In the genomic region with DNA sequence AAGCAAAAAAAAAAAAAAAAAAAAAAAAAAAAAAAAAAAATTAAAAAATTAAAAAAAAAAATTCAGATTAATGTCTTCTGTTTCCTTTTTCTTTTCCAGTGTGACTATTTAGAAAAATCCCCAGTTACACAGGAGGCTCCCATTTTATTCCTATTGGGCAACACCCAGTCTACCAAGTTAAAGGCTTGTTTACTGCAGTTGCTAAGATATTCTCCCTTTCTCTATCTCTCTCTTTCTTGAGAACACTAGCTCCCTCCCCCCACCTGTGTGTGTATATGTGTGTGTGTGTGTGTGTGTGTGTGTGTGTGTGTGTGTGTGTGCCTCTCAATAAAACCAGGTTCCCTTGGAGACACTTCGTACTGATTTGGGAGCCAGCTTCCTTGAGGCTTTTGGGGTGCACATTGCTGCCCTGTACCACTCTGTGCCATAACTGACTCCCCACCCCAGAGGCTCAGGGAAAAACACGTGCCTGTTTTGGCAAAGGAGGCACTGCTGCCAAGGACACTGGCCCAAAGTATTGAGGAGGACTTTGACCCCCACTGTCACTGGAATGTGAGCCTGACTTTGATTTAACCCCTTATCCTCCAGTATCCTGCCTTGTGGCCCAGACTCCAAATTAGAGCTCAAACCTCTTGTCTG, we compare ENCODE assay signal across 10 mouse cellular contexts. TPM values are rescaled to one million over a fixed set of nuclear protein-coding genes. Genes with fewer than 3 reads are reported as not detected.
DNase-seq lines count a peak whose midpoint lies in the region; ATAC-seq and TF ChIP-seq lines count a peak whose summit lies in the region.
"Had no signal": no experiment of that assay in that cellular context is flagged by ENCODE, and none has a peak within 500 bp of the region (broad histone marks: within the 10 kb centered on the region; RNA-seq: fewer than 3 reads in every experiment).

No protein-coding gene starts in this region.

- no peaks in the 10 kb centered on the region for H3K36me3 ChIP-seq in intestine, postnatal 0 days (ENCODE audit: control insufficient read depth, insufficient read depth)
- no peaks in the 10 kb centered on the region for H3K36me3 ChIP-seq in midbrain, postnatal 0 days (ENCODE audit: insufficient read depth, low read length)
- H3K36me3 ChIP-seq: limb, embryonic 15.5 days had no signal

- no peak overlapping the region for H3K4me3 ChIP-seq in intestine, postnatal 0 days (ENCODE audit: low read depth, low read length)
- H3K4me3 ChIP-seq in midbrain, postnatal 0 days (ENCODE audit: low read depth, low read length), result no peak overlapping the region
- H3K4me3 ChIP-seq: limb, embryonic 15.5 days had no signal

- H3K9me3 ChIP-seq in intestine, postnatal 0 days (ENCODE audit: control insufficient read depth), result no peaks in the 10 kb centered on the region
- H3K9me3 ChIP-seq in midbrain, postnatal 0 days (ENCODE audit: low read length), result no peaks in the 10 kb centered on the region
- H3K9me3 ChIP-seq: limb, embryonic 15.5 days had no signal

- no peaks in the 10 kb centered on the region for H3K4me1 ChIP-seq in intestine, postnatal 0 days (replicated peaks; ENCODE audit: control insufficient read depth, insufficient read depth, low read length)
- peaks cover 2% of the 10 kb centered on the region; the same call in 1 of the 2 replicates for H3K4me1 ChIP-seq in midbrain, postnatal 0 days (ENCODE audit: insufficient read depth, low read length)
- H3K4me1 ChIP-seq: limb, embryonic 15.5 days had no signal

- peak; percentile 25 to 44 for DNase-seq in heart, adult 18-20 months
- no peak for DNase-seq in heart, postnatal 25 days (ENCODE audit: low spot score)
- DNase-seq in adrenal gland, postnatal 25 days, result peak; percentile 42
- peak; percentile 72 for DNase-seq in midbrain, postnatal 0 days (ENCODE audit: low spot score)
- DNase-seq in spleen, adult 12 weeks (ENCODE audit: low spot score), result no peak
- DNase-seq in urinary bladder, adult 18-20 months (ENCODE audit: low spot score in 2 of 2), result no peak
- DNase-seq in thymus, postnatal 4 days, result no peak

- no peaks in the 10 kb centered on the region for H3K27me3 ChIP-seq in intestine, postnatal 0 days (replicated peaks; ENCODE audit: control insufficient read depth, insufficient read depth, low read length)
- no peaks in the 10 kb centered on the region for H3K27me3 ChIP-seq in midbrain, postnatal 0 days (ENCODE audit: insufficient read depth, low read length)
- H3K27me3 ChIP-seq: limb, embryonic 15.5 days had no signal

- ATAC-seq in intestine, postnatal 0 days, result peak; percentile 72
- ATAC-seq in midbrain, postnatal 0 days (ENCODE audit: low FRiP score), result peak; percentile 71

- 10% methylated on average over 2 of the region's 2 CpGs for WGBS in intestine, postnatal 0 days
- WGBS in midbrain, postnatal 0 days, result 13% methylated on average over 2 of the region's 2 CpGs

- peak overlapping the region; percentile 4; the same call in 1 of the 2 replicates for H3K27ac ChIP-seq in intestine, postnatal 0 days (ENCODE audit: low read depth, low read length)
- no peak overlapping the region for H3K27ac ChIP-seq in midbrain, postnatal 0 days (ENCODE audit: low read depth, low read length)
- H3K27ac ChIP-seq: limb, embryonic 15.5 days had no signal

- no peak overlapping the region; the same call in 1 of the 2 replicates for H3K4me2 ChIP-seq in intestine, postnatal 0 days (replicated peaks; ENCODE audit: low read depth)
- no peak overlapping the region for H3K4me2 ChIP-seq in midbrain, postnatal 0 days (ENCODE audit: low read depth, low read length, poor library complexity, severe bottlenecking)
- H3K4me2 ChIP-seq: limb, embryonic 15.5 days had no signal

- no peak overlapping the region for H3K9ac ChIP-seq in intestine, postnatal 0 days (ENCODE audit: low read depth, low read length)
- H3K9ac ChIP-seq in midbrain, postnatal 0 days (replicated peaks; ENCODE audit: low read length, poor library complexity, severe bottlenecking), result no peak overlapping the region
- H3K9ac ChIP-seq: limb, embryonic 15.5 days had no signal

- intact Hi-C loops in heart, postnatal 25 days (cut with DNase I), result loop anchor here (5.0 kb wide), 1 partner anchor 41 kb away; no protein-coding TSS in a partner anchor

- TF ChIP-seq CTCF in intestine, postnatal 0 days (IDR thresholded peaks at IDR 0.05; ENCODE audit: low read depth), result no peak
- TF ChIP-seq CTCF in midbrain, postnatal 0 days (IDR thresholded peaks at IDR 0.05), result no peak

RNA-seq across cellular contexts. Expression of a gene that starts 50.3 kb away (rescaled TPM):
- total RNA-seq in heart, adult 18-20 months (2021), result not detected
- not detected for total RNA-seq in heart, postnatal 25 days (2021)
- total RNA-seq in adrenal gland, postnatal 25 days (2021), result not detected in 2 replicates
- polyA plus RNA-seq in intestine, postnatal 0 days (2015; fragmentation: Nextera tagmentation; extraction: Ambion mirVana), result not detected in 2 replicates
- not detected in 2 replicates for total RNA-seq in midbrain, postnatal 0 days (2014; rRNA removed)
- not detected in 2 replicates for polyA plus RNA-seq in midbrain, postnatal 0 days (2015; fragmentation: Nextera tagmentation; extraction: Ambion mirVana)
- polyA plus RNA-seq: cortical plate, adult 2 months; limb, embryonic 15.5 days had no signal

RNA-seq across cellular contexts. Expression of a gene that starts 59.1 kb away (rescaled TPM):
- 100 to 1,000 TPM; 308 to 356 TPM for total RNA-seq in heart, adult 18-20 months (2021)
- total RNA-seq in heart, postnatal 25 days (2021), result 100 to 1,000 TPM; 263 to 282 TPM
- 140 and 146 TPM in 2 replicates for total RNA-seq in adrenal gland, postnatal 25 days (2021)
- polyA plus RNA-seq in intestine, postnatal 0 days (2015; fragmentation: Nextera tagmentation; extraction: Ambion mirVana), result 105 and 107 TPM in 2 replicates
- total RNA-seq in midbrain, postnatal 0 days (2014; rRNA removed), result 65.9 and 81.4 TPM in 2 replicates
- polyA plus RNA-seq in midbrain, postnatal 0 days (2015; fragmentation: Nextera tagmentation; extraction: Ambion mirVana), result 53.1 and 58.5 TPM in 2 replicates

Comparison
In these comparisons a context has a peak if more than half of its experiments do, and no peak if none do; other contexts are left out.
1. DNase-seq: peak in heart, adult 18-20 months (2 of 2), adrenal gland, postnatal 25 days (single experiment) and midbrain, postnatal 0 days (single experiment); none in heart, postnatal 25 days (single experiment), spleen, adult 12 weeks (single experiment), urinary bladder, adult 18-20 months (0 of 2) and thymus, postnatal 4 days (single experiment).